Mouse (Mus musculus): ENCODE measurements around the gene Capn1. TPM values are rescaled to one million over a fixed set of nuclear protein-coding genes. Genes with fewer than 3 reads are reported as not detected.

Capn1 gene
- total and polyA plus RNA-seq, 3 experiments = 42.5 to 75.2 TPM; not detected in 1

GRCm38 (mm10) chr19:5975676-5976075 is 40.0 kb downstream of the Capn1 start:
- no peak for DNase-seq (ENCODE audit: low read depth, low spot score)
- no peaks in the 10 kb centered on the region for H3K79me2 ChIP-seq (ENCODE audit: control insufficient read depth, insufficient read depth, low read length, poor library complexity)
- H3K4me1 ChIP-seq (ENCODE audit: control insufficient read depth in 1 of 2, insufficient read depth in 2 of 2, low read length in 2 of 2) = peaks cover 8 to 13% of the 10 kb centered on the region in 2 experiments
- peaks cover 0 to 3% of the 10 kb centered on the region in 2 experiments; a peak in 1 of 4 replicates for H3K36me3 ChIP-seq (ENCODE audit: control insufficient read depth in 1 of 2, insufficient read depth in 2 of 2, low read length in 2 of 2)
- no peak overlapping the region for H3K27ac ChIP-seq (ENCODE audit: control insufficient read depth, low read depth, low read length)
- TF ChIP-seq MAFK (IDR thresholded peaks at IDR 0.05; ENCODE audit: borderline replicate concordance, low read depth, low read length) = no peak
- TF ChIP-seq MEF2A (IDR thresholded peaks at IDR 0.05; ENCODE audit: extremely low read depth, insufficient replicate concordance, low read depth, low read length, poor library complexity, severe bottlenecking) = no peak
- no peak for TF ChIP-seq USF2 (IDR thresholded peaks at IDR 0.05; ENCODE audit: borderline replicate concordance in 1 of 2, insufficient read depth in 1 of 2, low read depth in 1 of 2, low read length in 2 of 2)
- TF ChIP-seq HCFC1 (IDR thresholded peaks at IDR 0.05; ENCODE audit: low read depth, low read length) = no peak
- no peak for TF ChIP-seq MXI1 (IDR thresholded peaks at IDR 0.05; ENCODE audit: low read depth, low read length)
- TF ChIP-seq TAL1 (IDR thresholded peaks at IDR 0.05; ENCODE audit: low read length) = no peak
- no peak for TF ChIP-seq MAX (IDR thresholded peaks at IDR 0.05; ENCODE audit: low read length)
- TF ChIP-seq MAZ (IDR thresholded peaks at IDR 0.05; ENCODE audit: low read depth, low read length) = no peak
- no peak for TF ChIP-seq USF1 (IDR thresholded peaks at IDR 0.05; ENCODE audit: low read depth, low read length)
- TF ChIP-seq ETS1 (IDR thresholded peaks at IDR 0.05; ENCODE audit: low read depth, low read length) = no peak
- no peak for TF ChIP-seq NRF1 (IDR thresholded peaks at IDR 0.05; ENCODE audit: insufficient read depth, low read depth, low read length, poor library complexity, severe bottlenecking)
- no peak for TF ChIP-seq POLR2AphosphoS2 (IDR thresholded peaks at IDR 0.05; ENCODE audit: low read length)
- no peak for TF ChIP-seq E2F4 (IDR thresholded peaks at IDR 0.05; ENCODE audit: borderline replicate concordance, low read depth, low read length)
- no peak for TF ChIP-seq ZNF384 (IDR thresholded peaks at IDR 0.05; ENCODE audit: low read depth, low read length)
- no peak for TF ChIP-seq ELF1 (IDR thresholded peaks at IDR 0.05; ENCODE audit: low read depth, low read length)
- TF ChIP-seq POLR2A (IDR thresholded peaks at IDR 0.05; ENCODE audit: control insufficient read depth in 1 of 2, insufficient read depth in 1 of 2, low read depth in 1 of 2, low read length in 2 of 2, poor library complexity in 1 of 2) = no peak
- TF ChIP-seq CHD1 (IDR thresholded peaks at IDR 0.05; ENCODE audit: low read depth, low read length) = no peak
- no peak for TF ChIP-seq TCF12 (IDR thresholded peaks at IDR 0.05; ENCODE audit: low read depth, low read length)
- no peak for TF ChIP-seq MYC (IDR thresholded peaks at IDR 0.05; ENCODE audit: low read depth, low read length)
- no peak for TF ChIP-seq CHD2 (IDR thresholded peaks at IDR 0.05; ENCODE audit: low read length)
- H3K9ac ChIP-seq (ENCODE audit: control insufficient read depth, low read depth, low read length, poor library complexity, severe bottlenecking) = no peak overlapping the region
- H3K4me3 ChIP-seq (ENCODE audit: control insufficient read depth in 1 of 2, insufficient read depth in 1 of 2, low read depth in 2 of 2, low read length in 2 of 2) = no peak overlapping the region
- no peaks in the 10 kb centered on the region for H3K27me3 ChIP-seq (ENCODE audit: control insufficient read depth in 1 of 2, insufficient read depth in 2 of 2, low read length in 2 of 2)
- no peaks in the 10 kb centered on the region for H3K9me3 ChIP-seq (replicated peaks; ENCODE audit: insufficient read depth, low read length)

DNA sequence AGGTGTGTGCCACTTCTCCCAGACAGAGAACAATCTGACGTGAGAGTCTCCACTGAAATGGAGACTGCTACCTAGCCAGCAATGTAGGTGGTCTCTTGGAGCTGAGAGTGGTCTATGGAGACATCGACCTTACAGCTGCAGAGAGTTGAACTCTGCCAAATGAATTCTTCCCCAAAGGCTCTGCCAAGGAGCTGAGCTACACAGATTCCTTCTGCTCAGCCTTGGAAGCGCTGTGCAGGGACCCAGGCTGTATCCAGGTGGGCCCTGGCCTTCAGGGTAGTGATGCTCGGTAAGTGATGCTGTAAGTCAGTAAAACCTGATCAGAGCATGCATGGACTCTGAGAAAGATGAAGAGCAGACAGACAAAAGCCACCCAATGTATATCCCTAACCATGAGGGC is 40.6 kb downstream of the Capn1 start:
- no peak overlapping the region for H3K4me3 ChIP-seq (ENCODE audit: control insufficient read depth in 1 of 2, insufficient read depth in 1 of 2, low read depth in 2 of 2, low read length in 2 of 2)
- H3K27me3 ChIP-seq (ENCODE audit: control insufficient read depth in 1 of 2, insufficient read depth in 2 of 2, low read length in 2 of 2) = no peaks in the 10 kb centered on the region
- no peak overlapping the region for H3K9ac ChIP-seq (ENCODE audit: control insufficient read depth, low read depth, low read length, poor library complexity, severe bottlenecking)
- no peaks in the 10 kb centered on the region for H3K79me2 ChIP-seq (ENCODE audit: control insufficient read depth, insufficient read depth, low read length, poor library complexity)
- no peaks in the 10 kb centered on the region for H3K9me3 ChIP-seq (replicated peaks; ENCODE audit: insufficient read depth, low read length)
- DNase-seq (ENCODE audit: low read depth, low spot score) = no peak
- H3K27ac ChIP-seq (ENCODE audit: control insufficient read depth, low read depth, low read length) = no peak overlapping the region
- peaks cover 5 to 9% of the 10 kb centered on the region in 2 experiments for H3K4me1 ChIP-seq (ENCODE audit: control insufficient read depth in 1 of 2, insufficient read depth in 2 of 2, low read length in 2 of 2)
- TF ChIP-seq ZC3H11A (IDR thresholded peaks at IDR 0.05; ENCODE audit: low read depth, low read length) = no peak
- no peak for TF ChIP-seq CHD1 (IDR thresholded peaks at IDR 0.05; ENCODE audit: low read depth, low read length)
- TF ChIP-seq RAD21 (IDR thresholded peaks at IDR 0.05; ENCODE audit: low read depth, low read length) = no peak
- TF ChIP-seq MEF2A (IDR thresholded peaks at IDR 0.05; ENCODE audit: extremely low read depth, insufficient replicate concordance, low read depth, low read length, poor library complexity, severe bottlenecking) = no peak
- TF ChIP-seq ETS1 (IDR thresholded peaks at IDR 0.05; ENCODE audit: low read depth, low read length) = no peak
- no peak for TF ChIP-seq MAZ (IDR thresholded peaks at IDR 0.05; ENCODE audit: low read depth, low read length)
- TF ChIP-seq TCF12 (IDR thresholded peaks at IDR 0.05; ENCODE audit: low read depth, low read length) = no peak
- no peak for TF ChIP-seq GABPA (IDR thresholded peaks at IDR 0.05; ENCODE audit: low read depth, low read length)
- no peak for TF ChIP-seq CHD2 (IDR thresholded peaks at IDR 0.05; ENCODE audit: low read length)
- TF ChIP-seq HCFC1 (IDR thresholded peaks at IDR 0.05; ENCODE audit: low read depth, low read length) = no peak
- no peak for TF ChIP-seq E2F4 (IDR thresholded peaks at IDR 0.05; ENCODE audit: borderline replicate concordance, low read depth, low read length)
- H3K36me3 ChIP-seq (ENCODE audit: control insufficient read depth in 1 of 2, insufficient read depth in 2 of 2, low read length in 2 of 2) = peaks cover 0 to under 1% of the 10 kb centered on the region in 2 experiments; a peak in 1 of 4 replicates

Data from MEL (cell line).